Mouse (Mus musculus) embryo, embryonic 10 days (tissue): ENCODE measurements around the gene Kcnn3.

Experiments used
- DNase-seq: peaks from one replicate; pipeline ENCODE4 v3.0.0-alpha.2; 2015; ENCODE audit warnings: low spot score

Kcnn3 gene

GRCm38 (mm10) chr3:89667131-89667530 lies 147.2 kb downstream of the Kcnn3 start:
- DNase-seq, result no peak

DNA sequence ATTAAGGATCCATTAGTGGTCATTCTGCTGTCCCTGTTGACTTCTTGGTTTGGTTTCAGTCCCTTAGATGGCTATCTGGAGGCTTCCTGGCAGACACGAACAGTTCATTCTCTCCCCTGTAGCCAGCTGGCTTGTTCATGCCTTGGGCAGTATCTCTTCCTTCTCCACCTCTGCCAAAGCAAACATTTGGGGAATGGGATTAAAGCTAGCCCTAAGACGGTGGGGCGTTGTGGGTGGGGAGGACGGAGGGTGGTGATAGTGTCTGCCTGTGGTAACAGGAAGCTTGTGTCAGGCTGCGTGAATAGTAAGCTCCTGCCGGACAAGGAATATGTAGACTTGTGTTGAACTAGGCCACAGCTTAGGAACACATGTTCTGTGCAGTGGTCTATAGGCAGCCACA lies 151.4 kb downstream of the Kcnn3 start:
- no peak for DNase-seq

GRCm38 (mm10) chr3:89672573-89673317 lies 152.8 kb downstream of the Kcnn3 start:
- DNase-seq, result no peak

DNA sequence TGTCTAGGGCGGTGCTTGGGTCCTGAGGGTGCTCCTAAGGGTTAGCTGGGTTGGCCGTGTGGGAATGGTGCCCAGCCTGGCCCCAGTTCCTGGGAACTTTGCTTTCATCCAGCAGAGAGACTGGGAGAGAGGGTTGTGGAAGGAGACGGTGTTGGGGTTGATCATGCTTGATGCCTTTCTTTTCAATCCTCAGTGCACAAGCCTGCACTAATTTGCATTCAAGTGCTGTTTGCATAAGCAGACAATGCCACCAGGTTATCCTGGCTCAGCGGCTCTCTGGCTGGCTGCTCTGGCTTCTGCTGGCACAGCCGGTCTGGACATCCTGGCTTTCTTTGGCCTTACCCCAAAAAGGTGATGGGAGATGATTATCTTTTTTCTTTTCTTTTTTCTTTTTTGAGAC lies 157.7 kb downstream of the Kcnn3 start:
- no peak for DNase-seq

DNA sequence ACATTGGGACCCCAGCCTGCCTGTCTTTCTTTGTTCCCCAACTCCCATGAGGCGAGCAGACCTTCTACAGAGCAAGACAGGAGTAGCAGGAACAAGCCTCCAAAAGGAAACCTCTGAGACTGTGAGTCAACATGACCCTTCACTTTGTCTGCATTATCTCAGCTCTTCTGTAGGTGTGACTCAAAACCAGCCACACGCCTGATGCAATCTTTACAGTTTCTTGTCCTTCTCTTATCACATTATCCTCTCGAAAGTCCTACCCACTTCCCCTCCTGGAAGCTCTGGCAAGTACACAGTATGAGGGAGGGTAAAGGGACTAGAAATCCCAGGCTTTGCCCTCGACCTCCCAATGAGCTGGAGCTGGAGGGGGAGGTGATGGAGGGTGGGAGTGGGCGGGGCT lies 166.1 kb downstream of the Kcnn3 start:
- no peak for DNase-seq

GRCm38 (mm10) chr3:89688694-89689581 lies 169.0 kb downstream of the Kcnn3 start:
- DNase-seq, result peak; percentile 93

DNA sequence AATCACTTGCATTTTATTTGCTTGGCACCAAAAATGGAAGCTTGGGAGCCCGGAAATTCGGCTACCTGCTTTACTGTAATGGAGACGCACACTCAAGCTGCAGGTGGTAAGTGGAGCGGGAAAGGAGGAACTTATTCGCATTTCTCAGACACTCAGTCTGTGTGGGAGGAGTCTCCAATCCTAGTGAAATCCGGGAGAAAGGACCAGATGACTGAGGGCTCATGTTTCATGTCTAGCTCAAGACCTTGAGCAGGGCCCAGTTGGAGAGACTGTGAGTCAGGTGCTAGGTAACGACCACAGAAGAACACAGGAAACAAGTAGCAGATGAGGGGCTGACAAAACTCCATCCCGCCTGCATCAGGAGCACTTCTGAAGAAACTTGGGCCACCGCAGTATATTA lies 171.8 kb downstream of the Kcnn3 start:
- no peak for DNase-seq

DNA sequence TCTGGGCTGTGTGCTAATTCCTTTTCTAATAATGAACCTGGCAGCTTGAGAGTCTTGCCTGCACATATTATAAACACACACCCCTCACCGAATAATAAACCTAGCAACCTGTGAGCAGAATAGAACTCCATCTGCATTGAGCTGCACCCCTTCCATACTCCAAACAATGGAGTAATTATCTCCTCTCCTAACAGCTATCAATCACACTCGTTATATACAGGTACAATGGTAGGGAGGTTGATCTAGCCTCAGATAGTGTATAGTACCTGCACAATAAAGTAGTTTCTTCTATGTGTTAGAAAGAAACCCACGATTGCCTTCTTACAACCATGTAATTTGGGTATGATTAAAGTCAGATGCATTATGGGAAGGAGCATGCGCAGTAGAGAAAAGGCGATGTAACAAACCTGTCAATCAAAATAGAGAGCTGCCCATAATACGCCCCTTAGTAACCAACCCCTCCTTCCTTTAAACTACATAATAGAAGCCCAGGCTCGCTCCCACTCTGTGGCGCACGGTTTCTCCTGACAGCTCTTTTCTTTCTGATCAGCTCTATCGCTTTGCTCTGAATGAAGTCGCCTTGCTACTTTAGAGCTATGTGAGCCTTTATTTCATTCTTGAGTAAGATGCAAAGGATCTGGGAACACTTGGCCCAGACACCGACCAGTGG lies 176.3 kb downstream of the Kcnn3 start:
- DNase-seq, result no peak

DNA sequence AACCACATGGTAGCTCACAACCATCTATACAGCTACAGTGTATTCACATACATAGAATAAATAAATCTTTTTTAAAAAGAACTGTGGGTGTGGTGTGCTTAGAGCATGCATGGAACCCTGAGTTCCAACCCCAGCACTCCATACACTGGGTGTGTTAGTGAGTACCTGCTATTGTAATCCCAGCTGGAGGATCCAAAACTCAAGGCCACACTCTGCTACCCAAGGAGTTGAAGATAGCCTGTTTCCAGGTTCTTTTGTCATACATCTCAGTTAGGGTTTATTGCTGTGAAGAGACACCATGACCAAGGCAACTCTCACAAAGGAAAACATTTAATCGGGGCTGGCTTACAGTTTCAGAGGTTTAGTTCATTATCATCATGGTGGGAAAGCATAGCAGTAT lies 179.0 kb downstream of the Kcnn3 start:
- no peak for DNase-seq

- DNase-seq, result no peak
Measured at GRCm38 (mm10) chr3:89700461-89700860, 180.5 kb downstream of the Kcnn3 start.

DNA sequence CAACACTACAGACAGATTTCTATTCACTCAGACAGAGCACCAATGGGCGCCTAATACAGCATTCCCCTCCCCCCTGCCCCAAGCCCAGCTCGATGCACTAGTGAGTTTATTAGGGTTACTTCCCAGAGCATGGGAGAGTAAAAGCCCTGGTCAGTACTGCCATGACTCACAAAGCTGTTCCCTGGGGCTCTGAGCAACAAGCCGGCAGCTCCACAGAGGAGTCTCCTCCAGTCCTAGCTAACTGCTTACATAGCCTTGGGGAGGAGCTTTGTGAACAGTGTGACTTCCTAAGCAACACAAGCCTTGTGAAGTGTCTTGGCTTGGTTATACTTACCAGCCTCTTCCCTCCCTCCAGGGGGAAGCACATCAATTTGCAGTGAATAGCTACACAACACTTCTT lies 183.6 kb downstream of the Kcnn3 start:
- no peak for DNase-seq

DNA sequence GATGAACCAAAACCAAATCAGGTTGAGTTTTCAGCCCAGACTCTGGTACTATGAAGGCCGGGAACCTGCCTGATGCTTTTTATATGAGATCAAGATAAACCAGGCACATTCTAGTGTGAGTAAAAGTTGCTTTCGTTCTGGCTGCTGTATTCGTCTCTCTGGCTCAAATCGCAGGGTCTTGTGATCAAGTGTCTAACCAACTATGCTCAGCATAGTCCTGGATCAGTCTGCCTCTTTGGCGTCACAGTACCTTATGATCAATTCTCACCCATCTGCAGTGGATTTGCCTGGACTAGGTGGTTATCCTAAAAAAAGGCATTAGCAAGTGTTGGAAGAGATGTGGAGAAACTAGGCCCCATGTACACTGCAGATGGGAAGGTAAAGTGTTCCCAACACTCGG lies 184.1 kb downstream of the Kcnn3 start:
- no peak for DNase-seq

DNA sequence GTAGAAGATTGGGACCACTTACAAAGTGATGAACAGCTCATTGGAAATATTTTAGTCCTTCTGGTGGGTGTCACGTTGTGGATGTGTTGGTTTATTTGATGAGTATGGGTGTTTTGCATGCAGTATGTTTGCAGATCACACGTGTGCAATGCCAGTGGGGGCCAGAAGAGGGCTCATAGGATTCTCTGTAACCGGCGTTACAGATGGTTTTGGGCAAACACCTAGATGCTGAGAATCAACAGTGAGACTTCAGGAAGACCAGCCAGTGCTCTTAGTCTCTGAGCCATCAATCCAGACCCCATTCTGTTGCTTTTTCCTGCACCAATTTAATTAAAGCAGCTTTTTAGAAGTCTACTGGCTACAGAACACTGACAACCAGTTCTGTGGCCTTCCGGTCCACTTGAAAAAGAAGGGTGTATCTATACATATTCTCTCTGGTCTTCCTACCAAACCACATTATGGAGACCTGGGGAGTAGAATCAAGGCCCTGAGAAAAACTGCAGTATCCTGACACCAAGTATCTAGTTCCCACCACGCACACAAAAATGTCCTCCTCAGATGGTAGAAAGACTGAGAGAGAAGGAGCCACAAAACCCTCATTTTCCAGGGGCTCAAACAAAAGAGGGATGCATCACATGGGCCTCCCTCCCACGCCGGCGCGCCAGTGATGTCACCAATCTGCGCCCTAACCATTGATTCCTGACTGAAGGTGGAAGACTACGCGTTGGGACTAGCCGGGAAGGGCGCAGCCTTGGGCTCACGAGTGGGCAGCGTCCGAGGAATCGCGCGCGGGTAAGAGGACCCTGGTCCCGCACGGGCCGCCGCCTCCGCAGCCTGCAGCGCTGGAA lies 194.6 kb downstream of the Kcnn3 start, which contains the start of gene Adar:
Adar (plus strand) TSS at position 664 of the 848 bp plus-strand sequence.
- DNase-seq, result peak; percentile 96

GRCm38 (mm10) chr3:89715207-89715966 lies 195.4 kb downstream of the Kcnn3 start:
- peak; percentile 34 for DNase-seq

DNA sequence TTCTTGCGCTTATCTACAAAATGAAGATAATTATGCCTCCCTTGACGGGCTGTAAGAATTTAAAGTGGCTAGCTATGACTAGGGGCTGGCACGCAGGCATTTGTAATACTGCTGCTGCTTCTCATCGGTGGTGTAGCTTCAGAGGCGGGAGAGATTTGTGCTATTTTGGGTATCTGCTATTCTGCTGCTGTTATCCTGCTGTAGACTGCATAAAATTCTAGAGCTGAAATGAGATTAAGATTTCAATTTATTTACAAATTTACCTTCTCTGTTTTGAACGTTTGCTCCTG lies 195.9 kb downstream of the Kcnn3 start:
- no peak for DNase-seq

GRCm38 (mm10) chr3:89722032-89722431 lies 202.1 kb downstream of the Kcnn3 start:
- DNase-seq, result no peak

- no peak for DNase-seq
Measured at GRCm38 (mm10) chr3:89723400-89724084, 203.6 kb downstream of the Kcnn3 start.
